Mouse (Mus musculus): Measurements from ENCODE around the gene Zdhhc18. TPM values are rescaled to one million over a fixed set of nuclear protein-coding genes. Genes with fewer than 3 reads are reported as not detected.
"Not testable (repeated sequence)": the region's sequence is repeated elsewhere in the genome, so short reads cannot be mapped to it uniquely, and the experiment has no call there.

The Zdhhc18 gene
- polyA plus RNA-seq, 1 experiment = 31.6 TPM

DNA sequence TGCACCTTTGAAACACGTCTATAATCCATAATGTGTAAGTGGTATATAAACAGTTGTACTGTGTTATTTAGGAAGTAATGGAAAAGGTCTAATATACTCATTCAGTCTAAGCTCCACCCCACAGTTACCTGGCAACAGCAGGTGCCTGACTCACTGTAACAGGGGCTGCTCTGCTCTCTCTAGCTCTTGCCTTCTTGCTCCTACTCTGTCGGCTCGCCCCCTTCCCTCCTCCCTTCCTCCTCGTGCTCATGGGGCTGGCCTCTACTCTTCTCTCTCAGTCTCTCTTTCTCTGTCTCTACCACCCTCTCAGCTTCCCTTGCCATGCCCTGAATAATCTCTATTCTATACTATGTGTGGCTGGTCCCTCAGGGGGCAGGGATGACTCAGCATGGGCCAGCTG, 7.0 kb upstream of the Zdhhc18 start:
- Histone ChIP-seq H3K4me3 (ENCODE audit: insufficient read depth, low read depth, low read length) (no peak overlapping the region), H3K27me3 (replicated peaks; ENCODE audit: control insufficient read depth, insufficient read depth, low read length) (no peaks in the 10 kb centered on the region), H3K36me3 (ENCODE audit: control insufficient read depth, insufficient read depth, low read length) (no peaks in the 10 kb centered on the region), H3K27ac (ENCODE audit: insufficient read depth, low read depth, low read length) (no peak overlapping the region), H3K4me1 (ENCODE audit: control insufficient read depth, insufficient read depth, low read length) (peaks cover 18% of the 10 kb centered on the region)
- no peak for DNase-seq
- 17% methylated on average over 4 of the region's 4 CpGs for WGBS
- TF ChIP-seq POLR2A (IDR thresholded peaks at IDR 0.05; ENCODE audit: low read depth, low read length) = no peak

DNA sequence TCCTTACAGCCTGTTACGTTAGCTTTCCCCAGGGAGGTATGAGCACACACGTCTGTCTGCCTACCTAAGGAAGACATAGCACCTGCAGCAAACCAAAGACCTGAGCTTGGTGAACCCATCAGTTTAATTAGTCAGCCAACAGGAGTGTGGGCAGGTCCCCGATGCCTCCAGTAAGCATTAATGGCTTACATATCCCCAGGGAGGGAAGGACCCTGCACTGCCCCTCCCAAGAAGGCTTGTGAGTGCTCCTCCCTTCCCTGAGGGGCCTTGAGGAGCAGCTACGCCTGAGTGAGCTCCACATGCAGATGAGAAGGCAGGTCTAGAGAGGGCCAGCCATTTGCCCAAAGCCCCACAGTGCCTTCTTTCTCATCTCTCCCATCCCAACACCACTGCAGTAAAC, 6.3 kb upstream of the Zdhhc18 start:
- Histone ChIP-seq H3K4me1 (ENCODE audit: control insufficient read depth, insufficient read depth, low read length) (peaks cover 18% of the 10 kb centered on the region), H3K4me3 (ENCODE audit: insufficient read depth, low read depth, low read length) (no peak overlapping the region), H3K27me3 (replicated peaks; ENCODE audit: control insufficient read depth, insufficient read depth, low read length) (no peaks in the 10 kb centered on the region), H3K36me3 (ENCODE audit: control insufficient read depth, insufficient read depth, low read length) (no peaks in the 10 kb centered on the region), H3K27ac (ENCODE audit: insufficient read depth, low read depth, low read length) (peak overlapping the region; percentile 48; the same call in 1 of the 2 replicates)
- no peak for TF ChIP-seq POLR2A (IDR thresholded peaks at IDR 0.05; ENCODE audit: low read depth, low read length)
- DNase-seq = peak; percentile 87
- WGBS = 38% methylated on average over 4 of the region's 4 CpGs

DNA sequence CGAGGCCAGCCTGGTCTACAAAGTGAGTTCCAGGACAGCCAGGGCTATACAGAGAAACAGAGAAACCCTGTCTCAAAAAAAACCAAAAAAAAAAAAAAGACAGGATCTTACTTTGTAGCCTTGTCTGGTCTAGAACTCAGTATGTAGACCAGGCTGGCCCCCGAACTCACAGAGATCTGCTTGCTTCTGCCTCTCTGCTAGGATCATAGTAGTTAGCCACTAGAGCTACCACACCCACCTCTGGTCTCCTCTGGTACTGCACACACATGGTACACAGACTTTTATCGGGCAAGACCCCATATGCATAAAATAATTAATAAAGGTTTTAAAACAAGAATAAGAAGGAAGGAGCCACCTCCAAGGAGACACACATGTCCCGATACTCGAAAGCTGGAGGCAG, 4.1 kb upstream of the Zdhhc18 start:
- not testable (repeated sequence) for H3K27ac ChIP-seq (ENCODE audit: insufficient read depth, low read depth, low read length); H3K36me3 ChIP-seq (ENCODE audit: control insufficient read depth, insufficient read depth, low read length); DNase-seq; H3K4me3 ChIP-seq (ENCODE audit: insufficient read depth, low read depth, low read length); H3K27me3 ChIP-seq (replicated peaks; ENCODE audit: control insufficient read depth, insufficient read depth, low read length); H3K4me1 ChIP-seq (ENCODE audit: control insufficient read depth, insufficient read depth, low read length)
- 97% methylated on average over 5 of the region's 5 CpGs for WGBS

DNA sequence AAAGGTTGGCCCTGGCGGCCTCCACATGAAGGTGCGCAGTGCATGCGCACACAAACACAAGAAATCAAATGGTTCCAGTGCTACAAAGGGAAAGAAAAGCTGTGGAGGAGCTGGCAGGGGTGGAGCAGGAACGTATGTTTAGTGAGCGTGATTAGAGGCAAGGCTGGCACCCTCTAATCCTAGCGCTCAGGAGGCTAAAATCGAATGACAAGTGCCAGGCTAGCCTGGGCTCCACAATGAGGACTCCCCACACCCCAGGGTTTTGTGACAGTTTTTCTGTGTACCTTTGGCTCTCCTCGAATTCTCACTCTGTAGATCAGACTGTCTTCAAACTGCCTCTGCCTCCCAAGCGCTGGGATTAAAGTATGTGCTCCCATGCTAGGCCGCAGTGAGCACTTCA, 2.8 kb upstream of the Zdhhc18 start:
- no peaks in the 10 kb centered on the region for H3K27me3 ChIP-seq (replicated peaks; ENCODE audit: control insufficient read depth, insufficient read depth, low read length)
- no peak for DNase-seq
- H3K27ac ChIP-seq (ENCODE audit: insufficient read depth, low read depth, low read length) = no peak overlapping the region
- TF ChIP-seq POLR2A (IDR thresholded peaks at IDR 0.05; ENCODE audit: low read depth, low read length) (no peak), CTCF (conservative IDR thresholded peaks at IDR 0.05; ENCODE audit: insufficient read depth, insufficient read length, low read depth, low read length) (no peak)
- peaks cover 4% of the 10 kb centered on the region for H3K4me1 ChIP-seq (ENCODE audit: control insufficient read depth, insufficient read depth, low read length)
- WGBS = 89% methylated on average over 10 of the region's 10 CpGs
- H3K36me3 ChIP-seq (ENCODE audit: control insufficient read depth, insufficient read depth, low read length) = no peaks in the 10 kb centered on the region
- no peak overlapping the region for H3K4me3 ChIP-seq (ENCODE audit: insufficient read depth, low read depth, low read length)

DNA sequence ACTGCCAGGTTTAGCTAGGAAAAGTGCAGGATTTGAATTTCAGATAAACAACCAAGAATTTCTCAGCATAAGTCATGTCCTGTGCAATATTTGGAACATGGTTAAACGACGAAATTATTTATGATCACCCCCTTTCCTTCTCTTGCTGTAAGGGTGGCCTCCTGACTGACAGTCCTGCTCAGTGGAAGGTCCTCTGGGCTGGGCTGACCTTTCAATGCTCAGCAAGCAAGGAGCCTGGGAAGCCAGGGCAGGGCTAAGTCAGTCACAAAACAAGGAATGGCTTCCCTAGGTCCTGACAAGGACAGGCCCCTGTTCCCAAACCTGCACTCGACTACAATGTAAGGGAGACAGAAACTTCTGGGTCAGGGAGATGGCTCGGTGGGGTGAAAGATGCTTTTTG, 2.0 kb upstream of the Zdhhc18 start:
- Histone ChIP-seq H3K27ac (ENCODE audit: insufficient read depth, low read depth, low read length) (0 out of 2 replicates have a peak overlapping the region, but pooled peaks have one; percentile 35), H3K4me3 (ENCODE audit: insufficient read depth, low read depth, low read length) (no peak overlapping the region), H3K36me3 (ENCODE audit: control insufficient read depth, insufficient read depth, low read length) (no peaks in the 10 kb centered on the region), H3K4me1 (ENCODE audit: control insufficient read depth, insufficient read depth, low read length) (peaks cover under 1% of the 10 kb centered on the region), H3K27me3 (replicated peaks; ENCODE audit: control insufficient read depth, insufficient read depth, low read length) (no peaks in the 10 kb centered on the region)
- WGBS = 48% methylated on average over 4 of the region's 4 CpGs
- no peak for DNase-seq
- no peak for TF ChIP-seq CTCF (conservative IDR thresholded peaks at IDR 0.05; ENCODE audit: insufficient read depth, insufficient read length, low read depth, low read length)
- TF ChIP-seq POLR2A (IDR thresholded peaks at IDR 0.05; ENCODE audit: low read depth, low read length) = no peak

DNA sequence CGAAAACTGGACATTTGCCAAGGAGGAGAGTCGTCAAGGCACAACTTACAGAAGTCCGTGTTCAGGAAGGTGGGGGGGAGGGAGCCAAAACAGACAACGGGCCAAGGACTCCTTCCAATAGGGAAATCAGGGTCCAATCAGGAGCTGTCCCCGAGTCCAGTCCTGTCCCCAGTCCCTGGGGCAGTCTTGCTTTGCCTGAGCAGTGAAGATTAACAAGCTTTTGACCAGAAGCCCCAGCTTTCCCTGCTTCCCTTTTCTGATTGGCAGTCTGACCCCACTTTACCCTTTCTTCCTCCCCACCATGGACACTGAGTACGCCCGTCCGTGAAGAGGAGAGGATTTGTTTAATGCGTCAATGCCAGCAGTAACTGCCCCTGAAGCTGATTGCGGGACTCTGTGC, 1.5 kb upstream of the Zdhhc18 start:
- WGBS = 42% methylated on average over 10 of the region's 10 CpGs
- TF ChIP-seq CTCF (conservative IDR thresholded peaks at IDR 0.05; ENCODE audit: insufficient read depth, insufficient read length, low read depth, low read length) (no peak), POLR2A (IDR thresholded peaks at IDR 0.05; ENCODE audit: low read depth, low read length) (no peak)
- Histone ChIP-seq H3K27ac (ENCODE audit: insufficient read depth, low read depth, low read length) (peak overlapping the region; percentile 35; the same call in 1 of the 2 replicates), H3K4me3 (ENCODE audit: insufficient read depth, low read depth, low read length) (no peak overlapping the region), H3K27me3 (replicated peaks; ENCODE audit: control insufficient read depth, insufficient read depth, low read length) (no peaks in the 10 kb centered on the region), H3K36me3 (ENCODE audit: control insufficient read depth, insufficient read depth, low read length) (no peaks in the 10 kb centered on the region), H3K4me1 (ENCODE audit: control insufficient read depth, insufficient read depth, low read length) (no peaks in the 10 kb centered on the region; the same call in 1 of the 2 replicates)
- no peak for DNase-seq

DNA sequence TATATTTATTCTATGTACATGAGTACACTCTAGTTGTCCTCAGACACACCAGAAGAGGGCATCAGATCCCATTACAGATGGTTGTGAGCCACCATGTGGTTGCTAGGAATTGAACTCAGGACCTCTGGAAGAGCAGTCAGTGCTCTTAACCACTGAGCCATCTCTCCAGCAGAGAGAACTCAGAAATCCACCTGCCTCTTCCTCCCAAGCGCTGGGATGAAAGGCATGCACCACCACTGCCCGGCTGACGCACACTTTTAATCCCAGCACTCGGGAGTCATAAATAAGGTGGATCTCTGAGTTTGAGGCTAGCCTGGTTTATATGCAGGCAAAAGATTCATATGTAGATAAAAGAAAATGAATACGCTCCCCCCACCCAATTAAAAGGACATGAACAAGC, 490 bp downstream of the Zdhhc18 start:
- not testable (repeated sequence) for H3K4me3 ChIP-seq (ENCODE audit: insufficient read depth, low read depth, low read length)
- WGBS = 77% methylated on average over 5 of the region's 5 CpGs

DNA sequence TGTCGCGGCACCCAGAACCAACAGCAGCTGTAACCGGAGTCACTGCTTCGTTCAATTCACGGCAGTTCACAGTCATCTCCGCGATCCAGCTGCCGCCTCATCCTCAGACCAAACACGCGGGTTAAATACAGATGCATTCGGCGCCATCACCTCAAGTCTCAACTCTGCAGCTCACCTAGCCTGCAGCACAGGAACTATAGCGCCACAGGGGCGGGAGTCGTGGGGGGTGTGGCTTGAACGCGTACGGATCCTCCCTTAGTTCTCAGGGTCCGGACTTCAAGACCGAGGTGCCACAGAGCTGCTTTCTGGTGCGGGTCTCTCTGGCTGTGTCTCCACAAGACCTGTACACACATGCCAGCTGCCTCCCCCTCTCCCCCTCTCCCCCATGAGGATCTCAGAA, 4.3 kb downstream of the Zdhhc18 start:
- Histone ChIP-seq H3K4me3 (ENCODE audit: insufficient read depth, low read depth, low read length) (no peak overlapping the region), H3K27me3 (replicated peaks; ENCODE audit: control insufficient read depth, insufficient read depth, low read length) (no peaks in the 10 kb centered on the region), H3K4me1 (ENCODE audit: control insufficient read depth, insufficient read depth, low read length) (no peaks in the 10 kb centered on the region), H3K27ac (ENCODE audit: insufficient read depth, low read depth, low read length) (no peak overlapping the region), H3K36me3 (ENCODE audit: control insufficient read depth, insufficient read depth, low read length) (no peaks in the 10 kb centered on the region)
- 55% methylated on average over 21 of the region's 21 CpGs for WGBS
- no peak for DNase-seq
- TF ChIP-seq POLR2A (IDR thresholded peaks at IDR 0.05; ENCODE audit: low read depth, low read length) (no peak), CTCF (conservative IDR thresholded peaks at IDR 0.05; ENCODE audit: insufficient read depth, insufficient read length, low read depth, low read length) (no peak)

More for the DNA sequence above, 490 bp downstream of the Zdhhc18 start:
- DNase-seq; H3K27ac ChIP-seq (ENCODE audit: insufficient read depth, low read depth, low read length); H3K27me3 ChIP-seq (replicated peaks; ENCODE audit: control insufficient read depth, insufficient read depth, low read length); H3K4me1 ChIP-seq (ENCODE audit: control insufficient read depth, insufficient read depth, low read length); H3K36me3 ChIP-seq (ENCODE audit: control insufficient read depth, insufficient read depth, low read length): not testable (repeated sequence)

Data from kidney, adult 2 months (tissue).